Mouse (Mus musculus) midbrain, embryonic 14.5 days (tissue): ENCODE data around the gene Nyx. TPM values are rescaled to one million over a fixed set of nuclear protein-coding genes. Genes with fewer than 3 reads are reported as not detected.
"Not testable (repeated sequence)": the region's sequence is repeated elsewhere in the genome, so short reads cannot be mapped to it uniquely, and the experiment has no call there.

Experiments
- ATAC-seq: fragments of 200-750 bp; cut with Nextera tagmentation; 2 replicates; pipeline ENCODE4 v1.8.0; 2017; ENCODE audit warnings: moderate number of reproducible peaks, moderate library complexity; ENCODE audit not compliant: low FRiP score, low TSS enrichment
- DNase-seq: peaks from one replicate; pipeline ENCODE4 v3.0.0-alpha.2; 2015
- H3K27ac ChIP-seq: fragments of 300-500 bp; sonication (generic); replicated peaks from 2 replicates; pipeline ENCODE4 v1.5.1; 2014; ENCODE audit warnings: mild to moderate bottlenecking, low read depth, low read length, moderate library complexity
- H3K27me3 ChIP-seq: fragments of 300-500 bp; sonication (generic); 2 replicates; pipeline ENCODE4 v1.6.1; 2014; ENCODE audit warnings: low read length, control low read depth, mixed read lengths; ENCODE audit not compliant: control insufficient read depth, insufficient read depth
- H3K36me3 ChIP-seq: fragments of 300-500 bp; sonication (generic); 2 replicates; pipeline ENCODE4 v1.6.1; 2014; ENCODE audit warnings: low read length, control low read depth; ENCODE audit not compliant: control insufficient read depth, insufficient read depth
- H3K4me1 ChIP-seq: fragments of 300-500 bp; sonication (generic); 2 replicates; pipeline ENCODE4 v1.6.1; 2014; ENCODE audit warnings: mild to moderate bottlenecking, antibody characterized with exemption, low read length, control low read depth; ENCODE audit not compliant: control insufficient read depth, insufficient read depth
- H3K4me2 ChIP-seq: fragments of 300-500 bp; sonication (generic); 2 replicates; pipeline ENCODE4 v1.6.1; 2014; ENCODE audit warnings: mild to moderate bottlenecking, low read length, moderate library complexity
- H3K4me3 ChIP-seq: fragments of 300-500 bp; sonication (generic); replicated peaks from 2 replicates; pipeline ENCODE4 v1.5.1; 2014; ENCODE audit warnings: low read depth, low read length
- H3K9ac ChIP-seq: fragments of 300-500 bp; sonication (generic); replicated peaks from 2 replicates; pipeline ENCODE4 v1.6.1; 2014; ENCODE audit warnings: mild to moderate bottlenecking, low read length, moderate library complexity
- H3K9me3 ChIP-seq: fragments of 300-500 bp; sonication (generic); 2 replicates; pipeline ENCODE4 v1.6.1; 2016; ENCODE audit warnings: low read length, control low read depth, mixed read lengths; ENCODE audit not compliant: control insufficient read depth
- WGBS: fragments of 180-500 bp; shearing (Covaris S2); extraction: QIAGEN DNeasy Blood & Tissue Kit; methylation state at CpG from one replicate; pipeline ENCODE4 v1.1.7; 2014; 5-methylcytosine and 5-hydroxymethylcytosine counted together
- polyA plus RNA-seq: library from polyadenylated mRNA; unstranded; fragments of >200 nt; fragmentation: Nextera tagmentation; extraction: Ambion mirVana; gene quantifications from 2 replicates; pipeline ENCODE4 v1.2.1, GENCODE M21; 2014

The Nyx gene
- polyA plus RNA-seq = 0.12 and 0.15 TPM in 2 replicates

DNA sequence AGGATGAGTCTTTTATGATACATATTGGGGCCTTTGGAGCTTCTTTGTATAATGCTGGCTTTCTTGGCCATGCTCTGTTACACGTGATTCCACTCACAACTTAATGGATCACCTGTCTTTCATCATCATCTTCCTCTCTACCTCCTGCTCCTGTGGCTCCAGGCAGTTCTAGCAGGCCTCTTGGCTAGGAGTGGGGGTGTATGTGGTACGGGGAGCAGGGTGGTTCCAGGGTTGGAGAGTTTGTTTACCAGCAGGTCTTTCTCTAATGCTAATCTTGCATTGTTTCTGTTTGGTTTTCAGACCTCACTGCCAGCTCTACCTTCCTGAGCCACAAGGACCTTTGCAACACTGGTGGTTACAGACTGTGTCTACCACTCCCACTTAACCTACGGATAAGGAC lies at the start of gene Nyx:
Gene Nyx, plus strand, starts transcription at position 301 of the 400 bp plus-strand sequence.
- H3K9ac ChIP-seq = no peak within 1 kb of the TSS
- no peaks in the 10 kb centered on the region for H3K4me1 ChIP-seq
- WGBS = 78% methylated on average over 3 of the region's 3 CpGs
- no peak for DNase-seq
- no peaks in the 10 kb centered on the region for H3K9me3 ChIP-seq
- H3K27me3 ChIP-seq = no peaks in the 10 kb centered on the region
- no peak within 1 kb of the TSS for H3K27ac ChIP-seq
- H3K4me3 ChIP-seq = no peak within 1 kb of the TSS
- ATAC-seq = no peak
- H3K4me2 ChIP-seq = no peak within 1 kb of the TSS
- H3K36me3 ChIP-seq = no peaks in the 10 kb centered on the region

DNA sequence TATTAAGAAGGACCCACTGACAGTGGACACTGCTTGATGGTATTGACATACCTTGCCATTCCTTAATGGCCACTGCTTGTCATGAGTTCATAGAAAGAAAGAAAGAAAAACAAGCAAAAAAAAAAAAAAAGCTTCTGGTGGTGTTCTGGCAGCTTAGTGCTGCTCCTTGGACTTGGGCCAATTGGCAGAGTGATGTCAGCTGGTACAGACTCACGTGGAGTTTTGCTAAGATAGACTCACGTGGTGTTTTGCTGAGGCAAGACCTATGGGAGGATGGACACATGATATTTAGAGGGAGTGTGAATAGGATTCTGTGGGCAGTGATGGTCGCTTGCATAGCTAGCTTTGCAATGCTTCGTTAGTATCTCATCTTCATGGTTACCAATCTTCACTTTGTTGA lies 43.9 kb upstream of the Nyx start:
- Histone ChIP-seq H3K27ac (no peak overlapping the region), H3K9me3 (no peaks in the 10 kb centered on the region), H3K36me3 (no peaks in the 10 kb centered on the region), H3K4me3 (no peak overlapping the region), H3K4me2 (no peak overlapping the region), H3K27me3 (no peaks in the 10 kb centered on the region), H3K4me1 (no peaks in the 10 kb centered on the region), H3K9ac (no peak overlapping the region)
- DNase-seq = no peak
- no peak for ATAC-seq
- 59% methylated on average over 4 of the region's 4 CpGs for WGBS

DNA sequence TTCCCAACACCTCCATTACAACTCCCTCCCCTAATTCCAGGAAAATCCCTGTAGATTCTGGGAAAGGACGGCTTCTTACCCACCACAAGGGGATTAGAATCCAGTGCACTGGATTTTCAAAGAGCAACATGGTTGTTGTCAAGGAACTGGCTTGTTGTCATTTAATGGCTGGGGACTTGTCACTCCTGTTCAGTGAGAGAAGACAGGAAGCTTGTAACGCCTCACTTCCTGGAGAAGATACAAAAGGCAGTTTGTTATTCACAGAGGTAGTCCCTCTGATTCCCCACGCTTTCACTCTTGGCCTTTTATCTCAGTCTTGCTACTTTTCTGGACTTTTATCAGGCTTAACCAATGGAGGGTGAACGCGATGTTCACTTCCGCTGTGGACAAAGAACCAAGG lies 34.5 kb upstream of the Nyx start:
- H3K9me3 ChIP-seq = no peaks in the 10 kb centered on the region
- DNase-seq = no peak
- no peak overlapping the region for H3K27ac ChIP-seq
- no peaks in the 10 kb centered on the region for H3K36me3 ChIP-seq
- H3K4me2 ChIP-seq = no peak overlapping the region
- no peak overlapping the region for H3K9ac ChIP-seq
- no peak overlapping the region for H3K4me3 ChIP-seq
- 48% methylated on average over 6 of the region's 6 CpGs for WGBS
- no peaks in the 10 kb centered on the region for H3K4me1 ChIP-seq
- no peak for ATAC-seq
- H3K27me3 ChIP-seq = no peaks in the 10 kb centered on the region

DNA sequence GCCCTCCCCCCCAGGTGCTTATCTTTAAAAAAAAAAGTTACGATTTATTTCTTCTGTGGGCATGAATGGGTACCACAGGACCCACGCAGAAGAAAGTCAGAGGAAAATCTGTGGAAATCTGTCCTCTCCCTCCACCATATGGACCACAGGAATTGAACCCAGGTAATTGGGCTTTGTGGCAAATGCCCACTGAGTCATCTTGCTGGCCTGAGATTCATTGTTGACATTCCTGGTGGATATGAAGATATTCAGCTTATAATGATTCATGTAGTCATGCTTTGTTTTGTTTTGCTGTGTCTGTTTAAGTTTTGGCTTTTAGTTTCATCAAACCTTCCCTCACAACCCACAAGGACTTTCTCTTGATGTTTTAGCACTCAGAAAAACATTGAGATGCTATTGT lies 29.9 kb upstream of the Nyx start:
- not testable (repeated sequence) for H3K4me1 ChIP-seq, H3K27ac ChIP-seq, H3K36me3 ChIP-seq, H3K9ac ChIP-seq, H3K9me3 ChIP-seq, H3K4me2 ChIP-seq, H3K27me3 ChIP-seq, H3K4me3 ChIP-seq, ATAC-seq, DNase-seq
- 96% methylated on average over 2 of the region's 2 CpGs for WGBS

DNA sequence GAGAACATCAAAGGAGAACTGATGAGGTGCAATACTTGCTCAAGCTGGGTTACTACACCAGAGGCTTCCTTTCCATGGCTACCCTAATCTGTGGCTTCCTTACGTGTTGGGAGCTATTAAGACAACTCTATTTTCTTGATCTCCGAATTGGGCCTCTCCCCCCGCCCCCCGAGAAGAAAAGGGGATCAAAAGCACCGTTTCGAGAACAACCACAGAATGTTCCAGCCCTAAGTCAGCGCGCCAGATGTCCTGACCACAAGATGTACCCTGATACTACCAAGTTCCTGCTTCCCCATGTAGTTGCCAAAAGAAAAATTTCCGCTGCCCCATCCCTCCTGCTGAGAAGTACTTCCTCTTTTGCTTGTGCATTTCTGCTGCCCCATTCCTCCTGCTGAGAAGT lies 9.4 kb upstream of the Nyx start:
- WGBS = 86% methylated on average over 9 of the region's 9 CpGs
- H3K9ac ChIP-seq = not testable (repeated sequence)

DNA sequence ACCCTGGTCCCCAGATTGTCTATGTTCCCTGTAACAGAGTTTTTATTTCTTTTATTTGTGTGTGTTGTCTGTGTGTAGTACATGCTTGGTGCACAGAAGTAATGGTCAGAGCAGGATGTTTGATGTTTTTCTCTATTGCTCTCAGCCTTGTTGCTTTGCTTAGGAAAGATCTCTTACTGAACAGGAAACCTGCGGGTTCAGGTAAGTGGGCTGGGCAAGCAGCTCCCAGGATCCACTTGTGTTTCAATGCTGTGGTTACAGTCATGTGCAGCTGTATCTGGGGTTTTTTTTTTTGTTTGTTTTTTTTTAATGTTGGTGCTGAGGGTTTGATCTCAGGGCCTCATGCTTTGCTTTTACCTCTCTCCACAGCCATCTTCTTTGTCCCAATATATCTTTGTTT lies 7.1 kb upstream of the Nyx start:
- Histone ChIP-seq H3K4me3 (no peak overlapping the region), H3K4me1 (no peaks in the 10 kb centered on the region), H3K9ac (no peak overlapping the region), H3K27ac (no peak overlapping the region), H3K9me3 (no peaks in the 10 kb centered on the region), H3K36me3 (no peaks in the 10 kb centered on the region), H3K27me3 (no peaks in the 10 kb centered on the region), H3K4me2 (no peak overlapping the region)
- WGBS = 92% methylated on average over 1 of the region's 1 CpGs
- DNase-seq (no peak), ATAC-seq (no peak)

More for the DNA sequence above, 9.4 kb upstream of the Nyx start:
- H3K9me3 ChIP-seq, H3K36me3 ChIP-seq, H3K27me3 ChIP-seq, ATAC-seq, DNase-seq, H3K4me1 ChIP-seq, H3K4me2 ChIP-seq, H3K27ac ChIP-seq, H3K4me3 ChIP-seq: not testable (repeated sequence)

DNA sequence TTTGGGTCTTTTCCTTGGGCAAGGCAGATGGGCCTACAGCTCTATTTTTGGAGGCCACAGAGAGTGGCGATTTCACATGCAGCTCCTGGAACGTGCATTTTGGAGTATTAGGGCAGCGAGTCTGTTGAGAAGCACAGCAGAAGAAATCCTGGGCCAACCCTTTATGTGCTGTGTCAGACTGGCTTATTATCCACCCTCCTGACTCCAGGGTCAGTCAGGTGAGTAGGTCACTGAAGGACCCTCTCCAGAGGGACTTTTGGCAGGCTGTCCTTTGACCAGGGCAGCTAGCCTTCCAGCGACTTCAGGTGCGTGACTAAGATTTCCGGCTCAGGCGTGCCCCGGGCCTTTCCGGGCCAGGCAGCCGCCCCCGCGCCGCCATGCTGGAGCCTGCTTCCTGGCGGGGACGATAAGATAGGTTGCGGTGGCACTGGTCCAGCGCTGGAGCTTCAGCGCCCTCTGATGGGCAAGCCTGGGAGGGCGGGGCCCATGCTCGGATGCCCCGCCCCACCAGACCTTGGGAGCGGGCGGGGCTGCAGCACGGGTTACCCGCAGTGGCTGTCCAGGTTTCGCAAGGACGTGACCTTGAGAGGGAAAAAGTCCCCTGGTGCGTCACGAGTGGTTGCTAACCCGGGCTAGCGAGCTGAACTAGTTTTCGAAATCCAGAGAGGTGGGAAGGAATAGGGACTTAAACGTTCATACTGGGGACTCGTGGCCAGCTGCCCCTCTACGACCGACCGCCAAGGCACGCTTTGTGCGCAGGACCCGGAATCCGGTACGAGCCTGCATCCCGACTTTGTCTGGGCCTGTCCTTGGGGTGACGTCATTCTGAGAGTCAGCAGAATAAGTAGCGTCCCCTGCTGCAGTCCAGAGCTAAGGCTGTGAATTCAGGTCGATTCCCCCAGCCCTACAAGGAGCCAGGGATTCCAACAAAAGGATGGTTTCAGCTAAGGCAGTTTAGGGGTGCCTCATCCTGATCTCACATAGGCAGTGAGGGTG lies 4.3 kb upstream of the Nyx start:
- Histone ChIP-seq H3K4me2 (peak overlapping the region; percentile 54), H3K36me3 (no peaks in the 10 kb centered on the region), H3K9me3 (no peaks in the 10 kb centered on the region), H3K4me3 (peak overlapping the region; percentile 35), H3K27me3 (no peaks in the 10 kb centered on the region), H3K4me1 (no peaks in the 10 kb centered on the region), H3K27ac (peak overlapping the region; percentile 80), H3K9ac (peak overlapping the region; percentile 47)
- DNase-seq = peak; percentile 92
- 17% methylated on average over 46 of the region's 46 CpGs for WGBS
- peak; percentile 96 for ATAC-seq

DNA sequence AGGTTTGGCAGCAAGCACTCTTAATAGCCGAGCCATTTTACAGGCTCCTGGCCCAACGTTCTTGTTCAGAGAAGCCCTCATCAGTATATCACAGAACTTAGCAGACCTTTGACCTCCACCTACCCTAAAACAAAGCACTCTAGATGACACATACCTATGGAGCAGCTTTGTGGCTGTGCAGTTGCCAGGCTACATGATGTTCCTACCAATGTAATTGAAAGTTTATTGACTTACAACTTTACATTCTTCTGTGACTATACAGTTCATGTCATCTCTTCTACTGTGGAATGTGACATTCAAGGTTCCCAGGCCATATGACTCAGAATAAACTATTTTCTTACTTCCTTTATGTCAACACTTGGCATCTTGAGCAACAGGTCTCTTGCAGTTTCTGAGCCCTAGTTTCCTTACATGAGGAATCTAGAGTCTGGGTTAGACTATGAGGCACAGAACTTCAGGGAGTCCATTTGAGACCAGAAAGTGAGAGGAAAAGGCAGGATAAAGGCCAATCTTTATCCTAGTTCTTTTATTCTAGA lies 2.9 kb upstream of the Nyx start:
- Histone ChIP-seq H3K4me3 (no peak overlapping the region), H3K27me3 (no peaks in the 10 kb centered on the region), H3K27ac (no peak overlapping the region), H3K4me2 (no peak overlapping the region), H3K9ac (no peak overlapping the region), H3K36me3 (no peaks in the 10 kb centered on the region), H3K9me3 (no peaks in the 10 kb centered on the region), H3K4me1 (no peaks in the 10 kb centered on the region)
- WGBS = 83% methylated on average over 2 of the region's 2 CpGs
- no peak for DNase-seq
- no peak for ATAC-seq

DNA sequence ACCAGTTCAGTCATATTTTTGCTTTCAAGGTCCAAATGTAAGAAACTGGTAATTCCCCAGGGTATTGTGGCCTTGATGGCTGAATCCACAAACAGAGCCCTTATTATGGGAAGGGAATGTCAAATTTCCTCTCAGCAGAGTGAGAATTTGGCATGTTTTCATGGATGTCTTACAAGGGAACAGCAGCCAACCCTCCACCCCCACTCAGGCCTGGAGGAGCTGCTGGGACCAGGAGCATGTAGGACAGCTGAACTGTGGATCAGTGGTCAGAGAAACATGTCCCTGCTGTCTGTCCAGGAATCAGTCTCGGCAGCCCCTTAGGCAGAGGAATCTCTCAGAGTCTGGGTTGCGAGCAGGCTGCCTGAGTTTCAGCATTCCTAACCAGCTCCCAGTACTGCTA lies 771 bp downstream of the Nyx start:
- Histone ChIP-seq H3K4me1 (no peaks in the 10 kb centered on the region), H3K9ac (no peak overlapping the region), H3K4me3 (no peak overlapping the region), H3K27me3 (no peaks in the 10 kb centered on the region), H3K27ac (no peak overlapping the region), H3K4me2 (no peak overlapping the region), H3K9me3 (no peaks in the 10 kb centered on the region), H3K36me3 (no peaks in the 10 kb centered on the region)
- 89% methylated on average over 2 of the region's 2 CpGs for WGBS
- ATAC-seq (no peak), DNase-seq (no peak)
